Mouse (Mus musculus) cerebellum, adult 2 months (tissue): ENCODE data around the gene Lsamp.

Experiments
- CTCF ChIP-seq: fragments of 200-500 bp; IDR thresholded peaks from 2 replicates; pipeline ENCODE4 v1.5.1; 2011; ENCODE audit warnings: low read depth, mild to moderate bottlenecking, control low read depth, low read length, moderate library complexity, borderline replicate concordance; ENCODE audit not compliant: insufficient read depth
- POLR2A ChIP-seq: fragments of 200-500 bp; IDR thresholded peaks from 2 replicates; pipeline ENCODE4 v1.6.1; 2011; ENCODE audit warnings: low read length, control low read depth, borderline replicate concordance; ENCODE audit not compliant: insufficient read depth

DNA sequence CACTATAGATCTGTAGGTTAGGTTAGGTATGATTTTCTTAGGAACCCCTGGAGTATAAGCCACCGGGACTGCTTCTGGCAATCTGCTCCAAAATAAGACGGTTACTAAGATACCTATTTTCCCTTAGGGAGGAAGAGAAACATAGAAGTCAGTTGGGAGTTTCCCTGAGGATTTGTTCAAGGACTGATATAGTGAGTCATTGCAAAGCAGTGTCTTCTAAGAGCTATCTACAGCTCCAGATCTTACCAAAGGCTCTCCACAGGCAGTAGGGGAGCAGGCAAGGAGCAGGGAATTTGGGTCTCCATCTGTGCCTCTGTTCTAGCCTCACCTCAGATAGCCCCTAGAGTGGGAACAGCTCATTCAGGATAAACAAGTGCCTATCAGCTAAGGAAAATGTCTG, 2047.9 kb downstream of the Lsamp start:
- TF ChIP-seq CTCF, result no peak
- TF ChIP-seq POLR2A, result no peak
